Mouse (Mus musculus) kidney, postnatal 25 days (tissue): ENCODE data around the gene Ssb.
A peak's percentile ranks its signal among the peaks of the same experiment; 100 is the strongest.

Source experiments
- DNase-seq, 2 experiments: peaks; one replicate each; pipeline ENCODE4 v3.0.0; 2021; ENCODE audit warnings: mixed read lengths in 2 of 2

Gene Ssb

GRCm38 (mm10) chr2:69861485-69862091, at the start of gene Ssb:
Ssb (plus strand) TSS chr2:69861562.
- peak; percentile 97 for DNase-seq

- no peak for DNase-seq
Measured at GRCm38 (mm10) chr2:69816575-69816974, 44.8 kb upstream of the Ssb start.

- DNase-seq = no peak
Measured at GRCm38 (mm10) chr2:69818350-69819085, 42.8 kb upstream of the Ssb start.

- no peak for DNase-seq
Measured at GRCm38 (mm10) chr2:69820201-69820600, 41.2 kb upstream of the Ssb start.

GRCm38 (mm10) chr2:69821711-69822110, 39.7 kb upstream of the Ssb start, which contains the start of gene Klhl23:
Klhl23 (plus strand) TSS chr2:69821944.
- no peak for DNase-seq

GRCm38 (mm10) chr2:69822361-69823128, 38.8 kb upstream of the Ssb start:
- peak; percentile 19 to 57 for DNase-seq

GRCm38 (mm10) chr2:69823129-69823677, 38.2 kb upstream of the Ssb start:
- peak; percentile 25 to 40 for DNase-seq

GRCm38 (mm10) chr2:69825898-69826297, 35.5 kb upstream of the Ssb start:
- DNase-seq = no peak

GRCm38 (mm10) chr2:69826380-69826779, 35.0 kb upstream of the Ssb start:
- DNase-seq = peak in 1 of 2 experiments; percentile 39

- DNase-seq = no peak
Measured at GRCm38 (mm10) chr2:69828031-69828430, 33.3 kb upstream of the Ssb start.

- DNase-seq = no peak
Measured at GRCm38 (mm10) chr2:69829680-69830079, 31.7 kb upstream of the Ssb start.

- no peak for DNase-seq
Measured at GRCm38 (mm10) chr2:69830116-69830515, 31.2 kb upstream of the Ssb start.

GRCm38 (mm10) chr2:69837244-69837967, 24.0 kb upstream of the Ssb start:
- DNase-seq = no peak

GRCm38 (mm10) chr2:69837996-69838395, 23.4 kb upstream of the Ssb start:
- DNase-seq = no peak

GRCm38 (mm10) chr2:69838707-69839106, 22.7 kb upstream of the Ssb start:
- DNase-seq = no peak

GRCm38 (mm10) chr2:69840261-69840660, 21.1 kb upstream of the Ssb start:
- no peak for DNase-seq

GRCm38 (mm10) chr2:69849215-69849614, 12.1 kb upstream of the Ssb start:
- DNase-seq = peak; percentile 30 to 40

- no peak for DNase-seq
Measured at GRCm38 (mm10) chr2:69851427-69852058, 9.8 kb upstream of the Ssb start.

GRCm38 (mm10) chr2:69856392-69856791, 5.0 kb upstream of the Ssb start:
- peak in 1 of 2 experiments; percentile 12 for DNase-seq

GRCm38 (mm10) chr2:69857882-69858281, 3.5 kb upstream of the Ssb start:
- DNase-seq = no peak

GRCm38 (mm10) chr2:69860972-69861452, 350 bp upstream of the Ssb start:
- DNase-seq = peak; percentile 20 to 54

GRCm38 (mm10) chr2:69862117-69862657, 825 bp downstream of the Ssb start:
- no peak for DNase-seq
